Mouse (Mus musculus): ENCODE measurements around the gene Tob1. TPM values are rescaled to one million over a fixed set of nuclear protein-coding genes. Genes with fewer than 3 reads are reported as not detected.

Gene Tob1
- total RNA-seq, 2 experiments from 2014 or later = 32.3 to 32.4 TPM

Other genes starting within 250 kb of the Tob1 start
- gene Gm20390, start 243.2 kb upstream of the Tob1 start, total RNA-seq (2021) = 100 to 1,000 TPM; 125 to 129 TPM
- 10 to 100 TPM; 87.7 to 92.8 TPM for gene Nme1, start 242.9 kb upstream of the Tob1 start, total RNA-seq (2021)
- gene Spag9, start 215.4 kb upstream of the Tob1 start, total RNA-seq (2021) = 100 to 1,000 TPM; 218 to 238 TPM
- 1 to 10 TPM; 1.4 to 5.1 TPM for gene Wfikkn2, start 34.6 kb downstream of the Tob1 start, total RNA-seq (2021)
- not detected for gene Gm21885, start 70.4 kb downstream of the Tob1 start, total RNA-seq (2021)
- 100 to 1,000 TPM; 119 to 127 TPM for gene Luc7l3, start 110.5 kb downstream of the Tob1 start, total RNA-seq (2021)
- gene Ankrd40, start 116.5 kb downstream of the Tob1 start, total RNA-seq (2021) = 100 to 1,000 TPM in 1 of 2 experiments, 10 to 100 TPM in 1; 99.2 to 104 TPM
- gene Abcc3, start 181.5 kb downstream of the Tob1 start, total RNA-seq (2021) = 1 to 10 TPM; 1.8 to 3.8 TPM

Data from layer of hippocampus, postnatal 14 days (tissue).